Mouse (Mus musculus): Measurements from ENCODE around the gene Dmwd.

Gene Dmwd

GRCm38 (mm10) chr7:19075723-19076585 lies at the start of gene Dmwd:
TSS of gene Dmwd (plus strand) at chr7:19076227.
- in situ Hi-C loops (cut with MboI; ENCODE audit: low sequenced_read_pairs): no loop called here

- in situ Hi-C loops (cut with MboI; ENCODE audit: low sequenced_read_pairs): no loop called here
Measured at GRCm38 (mm10) chr7:19028067-19028466, 48.0 kb upstream of the Dmwd start.

GRCm38 (mm10) chr7:19029084-19029653 lies 46.9 kb upstream of the Dmwd start:
- in situ Hi-C loops (cut with MboI; ENCODE audit: low sequenced_read_pairs): no loop called here

- in situ Hi-C loops (cut with MboI; ENCODE audit: low sequenced_read_pairs): no loop called here
Measured at GRCm38 (mm10) chr7:19031641-19032040, 44.4 kb upstream of the Dmwd start.

- in situ Hi-C loops (cut with MboI; ENCODE audit: low sequenced_read_pairs): no loop called here
Measured at GRCm38 (mm10) chr7:19044616-19045015, 31.4 kb upstream of the Dmwd start.

- in situ Hi-C loops (cut with MboI; ENCODE audit: low sequenced_read_pairs): no loop called here
Measured at GRCm38 (mm10) chr7:19046286-19047069, 29.5 kb upstream of the Dmwd start.

GRCm38 (mm10) chr7:19048006-19048527 lies 28.0 kb upstream of the Dmwd start:
- in situ Hi-C loops (cut with MboI; ENCODE audit: low sequenced_read_pairs): no loop called here

- in situ Hi-C loops (cut with MboI; ENCODE audit: low sequenced_read_pairs): no loop called here
Measured at GRCm38 (mm10) chr7:19049252-19049651, 26.8 kb upstream of the Dmwd start.

GRCm38 (mm10) chr7:19050172-19050571 lies 25.9 kb upstream of the Dmwd start:
- in situ Hi-C loops (cut with MboI; ENCODE audit: low sequenced_read_pairs): no loop called here

GRCm38 (mm10) chr7:19051161-19051560 lies 24.9 kb upstream of the Dmwd start:
- in situ Hi-C loops (cut with MboI; ENCODE audit: low sequenced_read_pairs): no loop called here

GRCm38 (mm10) chr7:19052345-19053135 lies 23.5 kb upstream of the Dmwd start:
- in situ Hi-C loops (cut with MboI; ENCODE audit: low sequenced_read_pairs): no loop called here

GRCm38 (mm10) chr7:19053136-19053532 lies 22.9 kb upstream of the Dmwd start:
- in situ Hi-C loops (cut with MboI; ENCODE audit: low sequenced_read_pairs): no loop called here

GRCm38 (mm10) chr7:19054047-19054776 lies 21.8 kb upstream of the Dmwd start, which contains the start of gene Rsph6a:
TSS of gene Rsph6a (plus strand) at chr7:19054690.
- in situ Hi-C loops (cut with MboI; ENCODE audit: low sequenced_read_pairs): no loop called here

- in situ Hi-C loops (cut with MboI; ENCODE audit: low sequenced_read_pairs): no loop called here
Measured at GRCm38 (mm10) chr7:19054777-19055076, 21.3 kb upstream of the Dmwd start.

- in situ Hi-C loops (cut with MboI; ENCODE audit: low sequenced_read_pairs): no loop called here
Measured at GRCm38 (mm10) chr7:19055108-19055507, 20.9 kb upstream of the Dmwd start.

GRCm38 (mm10) chr7:19057405-19057804 lies 18.6 kb upstream of the Dmwd start:
- in situ Hi-C loops (cut with MboI; ENCODE audit: low sequenced_read_pairs): no loop called here

- in situ Hi-C loops (cut with MboI; ENCODE audit: low sequenced_read_pairs): no loop called here
Measured at GRCm38 (mm10) chr7:19065896-19066295, 10.1 kb upstream of the Dmwd start.

- in situ Hi-C loops (cut with MboI; ENCODE audit: low sequenced_read_pairs): no loop called here
Measured at GRCm38 (mm10) chr7:19067063-19067462, 9.0 kb upstream of the Dmwd start.

GRCm38 (mm10) chr7:19067935-19068334 lies 8.1 kb upstream of the Dmwd start:
- in situ Hi-C loops (cut with MboI; ENCODE audit: low sequenced_read_pairs): no loop called here

GRCm38 (mm10) chr7:19068707-19069106 lies 7.3 kb upstream of the Dmwd start:
- in situ Hi-C loops (cut with MboI; ENCODE audit: low sequenced_read_pairs): no loop called here
